14 mouse cellular contexts compared by ENCODE assay signal in genomic region chr1:21251661-21252060, GRCm38 (mm10). TPM values are rescaled to one million over a fixed set of nuclear protein-coding genes. Genes with fewer than 3 reads are reported as not detected.
"Had no signal": no experiment of that assay in that cellular context is flagged by ENCODE, and none has a peak within 500 bp of the region (broad histone marks: within the 10 kb centered on the region; RNA-seq: fewer than 3 reads in every experiment).

No protein-coding gene starts in this region.

- H3K27ac ChIP-seq: left cerebral cortex, adult 2 months; limb, embryonic 10.5 days; liver, embryonic 13.5 days; lung, embryonic 15.5 days; macrophage; midbrain, embryonic 15.5 days had no signal

- H3K4me1 ChIP-seq: limb, embryonic 10.5 days; liver, embryonic 13.5 days; megakaryocyte, embryonic 14.5 days; midbrain, embryonic 15.5 days had no signal

- H3K4me3 ChIP-seq: left cerebral cortex, adult 2 months; limb, embryonic 10.5 days; liver, embryonic 13.5 days; lung, embryonic 15.5 days; megakaryocyte, embryonic 14.5 days; midbrain, embryonic 15.5 days had no signal

- H3K9ac ChIP-seq: liver, embryonic 13.5 days; liver, postnatal 0 days; lung, embryonic 15.5 days; midbrain, embryonic 15.5 days had no signal

- H3K4me2 ChIP-seq: liver, embryonic 13.5 days; lung, embryonic 15.5 days; midbrain, embryonic 15.5 days had no signal

- H3K27me3 ChIP-seq: liver, embryonic 13.5 days; lung, embryonic 15.5 days; midbrain, embryonic 15.5 days had no signal

- H3K36me3 ChIP-seq: limb, embryonic 10.5 days; liver, embryonic 13.5 days; lung, embryonic 15.5 days; midbrain, embryonic 15.5 days had no signal

- ATAC-seq: intestine, embryonic 16.5 days; liver, postnatal 0 days; midbrain, embryonic 15.5 days had no signal

- H3K9me3 ChIP-seq: limb, embryonic 10.5 days; liver, embryonic 13.5 days; lung, embryonic 15.5 days; megakaryocyte, embryonic 14.5 days; midbrain, embryonic 15.5 days had no signal

- DNase-seq: kidney, adult 2 months; kidney, postnatal 25 days; liver, embryonic 13.5 days; liver, postnatal 0 days; lung, postnatal 14 days; right cerebral cortex, postnatal 14 days; thymus, postnatal 4 days had no signal

RNA-seq across cellular contexts. Expression of gene Gsta3, which starts 11.3 kb away (rescaled TPM):
- polyA plus RNA-seq: limb, embryonic 10.5 days had no signal
